Mouse (Mus musculus) heart, postnatal 0 days (tissue): ENCODE data around the gene Bcas3. TPM values are rescaled to one million over a fixed set of nuclear protein-coding genes. Genes with fewer than 3 reads are reported as not detected.
A peak's percentile ranks its signal among the peaks of the same experiment; 100 is the strongest.

Experiments
- ATAC-seq: fragments of 200-750 bp; cut with Nextera tagmentation; 2 replicates; pipeline ENCODE4 v1.8.0; 2017; ENCODE audit warnings: low read depth, moderate number of reproducible peaks, moderate library complexity; ENCODE audit not compliant: insufficient read depth
- DNase-seq: peaks from one replicate; pipeline ENCODE4 v3.0.0-alpha.2; 2016; ENCODE audit warnings: low spot score
- H3K27ac ChIP-seq: fragments of 300-500 bp; sonication (generic); 2 replicates; pipeline ENCODE4 v1.5.1; 2014; ENCODE audit warnings: low read depth, mild to moderate bottlenecking
- H3K27me3 ChIP-seq: fragments of 300-500 bp; sonication (generic); 2 replicates; pipeline ENCODE4 v1.6.1; 2014; ENCODE audit warnings: low read length, mixed read lengths; ENCODE audit not compliant: control insufficient read depth, insufficient read depth
- H3K36me3 ChIP-seq: fragments of 300-500 bp; sonication (generic); replicated peaks from 2 replicates; pipeline ENCODE4 v1.6.1; 2014; ENCODE audit warnings: low read length, mixed read lengths; ENCODE audit not compliant: control insufficient read depth, insufficient read depth
- H3K4me1 ChIP-seq: fragments of 300-500 bp; sonication (generic); 2 replicates; pipeline ENCODE4 v1.6.1; 2014; ENCODE audit warnings: antibody characterized with exemption; ENCODE audit not compliant: control insufficient read depth, insufficient read depth
- H3K4me2 ChIP-seq: fragments of 300-500 bp; sonication (generic); 2 replicates; pipeline ENCODE4 v1.6.1; 2014; ENCODE audit warnings: low read depth, mild to moderate bottlenecking, low read length, moderate library complexity
- H3K4me3 ChIP-seq: fragments of 300-500 bp; sonication (generic); 2 replicates; pipeline ENCODE4 v1.5.1; 2014; ENCODE audit warnings: low read depth, low read length
- H3K9ac ChIP-seq: fragments of 300-500 bp; sonication (generic); replicated peaks from 2 replicates; pipeline ENCODE4 v1.6.1; 2014; ENCODE audit warnings: low read depth, low read length, mixed read lengths
- H3K9me3 ChIP-seq: fragments of 300-500 bp; sonication (generic); replicated peaks from 2 replicates; pipeline ENCODE4 v1.6.1; 2016; ENCODE audit warnings: low read length; ENCODE audit not compliant: control insufficient read depth
- CTCF ChIP-seq: IDR thresholded peaks from 2 replicates; pipeline ENCODE4 v1.5.1; 2016; ENCODE audit warnings: antibody characterized with exemption, control low read depth, low read depth
- EP300 ChIP-seq: IDR thresholded peaks from 2 replicates; pipeline ENCODE4 v1.6.1; 2016; ENCODE audit warnings: antibody characterized with exemption, low read depth
- WGBS: fragments of 180-500 bp; shearing (Covaris S2); extraction: QIAGEN DNeasy Blood & Tissue Kit; methylation state at CpG from one replicate; pipeline ENCODE4 v1.1.7; 2014; 5-methylcytosine and 5-hydroxymethylcytosine counted together
- polyA plus RNA-seq: library from polyadenylated mRNA; unstranded; fragments of >200 nt; fragmentation: Nextera tagmentation; extraction: Ambion mirVana; gene quantifications from 2 replicates; pipeline ENCODE4 v1.2.1, GENCODE M21; 2015
- total RNA-seq: library from RNA; depleted of rRNA; stranded (reverse); fragments of >200 nt; gene quantifications from 2 replicates; pipeline ENCODE4 v1.2.3, GENCODE M21; 2014; ENCODE audit warnings: low replicate concordance

Bcas3 gene
- total and polyA plus RNA-seq, 2 experiments from 2014 or later: 18.5 to 37.4 TPM

DNA sequence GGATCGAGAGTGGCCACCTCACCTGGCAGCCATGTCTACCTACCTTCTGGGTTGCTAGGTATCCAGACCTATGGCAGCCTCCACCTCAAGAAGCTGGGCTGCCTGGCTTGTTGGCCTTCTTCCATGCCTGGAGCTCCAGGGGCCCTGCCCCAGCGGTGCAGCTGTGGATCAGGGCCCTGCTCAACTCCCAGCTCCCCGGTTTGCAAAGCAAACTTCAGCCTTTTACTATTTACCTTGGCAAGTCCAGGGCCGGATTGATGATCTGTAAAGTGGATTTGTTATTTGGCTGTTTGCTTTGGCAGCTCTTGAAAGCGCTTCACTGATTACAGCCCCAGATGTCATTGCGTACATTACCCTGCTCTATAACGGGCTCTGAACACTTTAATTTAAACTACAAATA lies 422.5 kb downstream of the Bcas3 start:
- TF ChIP-seq CTCF (no peak), EP300 (no peak)
- Histone ChIP-seq H3K9me3 (no peaks in the 10 kb centered on the region), H3K4me1 (0 out of 2 replicates have a peak, but pooled peaks cover 4% of the 10 kb centered on the region), H3K27ac (no peak overlapping the region), H3K4me2 (no peak overlapping the region), H3K4me3 (no peak overlapping the region), H3K9ac (no peak overlapping the region), H3K27me3 (peaks cover 17% of the 10 kb centered on the region), H3K36me3 (no peaks in the 10 kb centered on the region)
- DNase-seq: no peak
- ATAC-seq: no peak
- WGBS: 47% methylated on average over 7 of the region's 7 CpGs

DNA sequence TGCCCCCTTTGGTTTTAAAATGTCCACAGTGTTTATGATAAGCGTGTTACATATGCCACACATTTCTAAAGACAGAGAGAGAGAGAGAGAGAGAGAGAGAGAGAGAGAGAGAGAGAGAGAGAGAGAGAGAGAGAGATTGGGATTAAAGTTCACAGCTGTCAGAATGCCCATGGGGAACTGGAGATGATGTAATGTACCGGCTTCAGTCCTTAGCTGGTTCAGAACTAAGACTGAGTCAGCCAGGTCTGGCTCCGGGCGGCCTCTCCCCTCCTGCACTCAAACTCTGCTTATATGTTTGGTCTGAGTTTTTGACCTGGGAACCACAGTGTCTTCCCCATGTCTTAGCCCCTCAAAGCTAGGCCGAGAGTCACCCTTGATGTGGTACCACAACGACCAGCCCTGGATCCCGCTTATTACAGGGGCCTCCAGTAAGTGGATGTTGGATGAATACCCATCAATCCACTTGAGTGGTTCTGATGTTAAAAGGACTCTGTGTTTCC lies 423.9 kb downstream of the Bcas3 start:
- Histone ChIP-seq H3K9ac (no peak overlapping the region), H3K4me1 (0 out of 2 replicates have a peak, but pooled peaks cover 4% of the 10 kb centered on the region), H3K27ac (no peak overlapping the region), H3K4me2 (no peak overlapping the region), H3K36me3 (no peaks in the 10 kb centered on the region), H3K27me3 (peaks cover 27% of the 10 kb centered on the region), H3K4me3 (no peak overlapping the region), H3K9me3 (no peaks in the 10 kb centered on the region)
- 73% methylated on average over 7 of the region's 7 CpGs for WGBS
- TF ChIP-seq CTCF (no peak), EP300 (no peak)
- ATAC-seq (no peak), DNase-seq (no peak)

DNA sequence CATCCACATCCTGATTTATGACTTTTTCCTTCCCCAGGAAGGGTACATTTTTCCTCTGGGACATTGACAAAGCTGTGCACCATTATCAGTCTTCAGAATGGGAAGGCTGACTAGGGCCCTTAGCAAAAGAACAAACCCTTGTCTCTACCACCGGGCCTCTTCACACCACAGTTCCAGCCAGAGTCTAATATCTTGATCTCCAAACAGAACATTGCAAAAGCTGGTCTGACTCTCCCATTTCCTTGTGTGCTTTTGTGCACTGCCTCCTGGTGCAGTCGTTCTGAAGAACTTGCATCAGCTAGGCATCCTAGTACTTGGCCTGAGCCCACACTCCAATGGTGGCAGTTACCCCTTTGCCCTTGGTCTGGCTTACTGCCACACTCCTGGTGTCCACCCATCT lies 425.0 kb downstream of the Bcas3 start:
- no peak overlapping the region for H3K4me2 ChIP-seq
- 66% methylated on average over 2 of the region's 2 CpGs for WGBS
- no peak overlapping the region for H3K9ac ChIP-seq
- H3K27me3 ChIP-seq: peaks cover 27% of the 10 kb centered on the region
- H3K9me3 ChIP-seq: no peaks in the 10 kb centered on the region
- H3K4me3 ChIP-seq: no peak overlapping the region
- ATAC-seq (no peak), DNase-seq (no peak)
- TF ChIP-seq EP300 (no peak), CTCF (no peak)
- H3K36me3 ChIP-seq: no peaks in the 10 kb centered on the region
- H3K27ac ChIP-seq: no peak overlapping the region
- 0 out of 2 replicates have a peak, but pooled peaks cover 4% of the 10 kb centered on the region for H3K4me1 ChIP-seq

DNA sequence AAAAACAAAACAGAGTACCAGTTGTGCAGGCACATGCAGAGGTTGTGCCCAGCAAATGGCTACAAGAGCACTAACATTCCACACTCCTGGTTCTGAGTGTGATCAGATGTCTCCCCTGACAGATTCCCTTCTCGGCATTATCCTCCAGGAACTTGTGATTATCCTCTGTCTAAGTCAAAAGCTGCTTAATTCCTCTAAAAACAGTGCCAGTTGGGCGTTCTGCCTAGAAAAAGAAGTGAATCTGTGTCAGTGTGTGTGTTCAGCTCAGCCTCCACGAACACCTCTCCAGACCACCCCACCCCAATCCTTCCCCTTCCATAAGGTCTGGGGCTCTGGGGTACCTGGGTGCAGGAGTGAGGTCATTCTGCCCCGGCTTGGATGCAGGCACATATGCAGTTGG lies 427.3 kb downstream of the Bcas3 start:
- H3K9ac ChIP-seq: no peak overlapping the region
- no peak for TF ChIP-seq CTCF
- TF ChIP-seq EP300: no peak
- H3K4me1 ChIP-seq: 0 out of 2 replicates have a peak, but pooled peaks cover 4% of the 10 kb centered on the region
- ATAC-seq: no peak
- no peak for DNase-seq
- H3K36me3 ChIP-seq: no peaks in the 10 kb centered on the region
- no peak overlapping the region for H3K4me2 ChIP-seq
- no peak overlapping the region for H3K27ac ChIP-seq
- 63% methylated on average over 4 of the region's 4 CpGs for WGBS
- H3K4me3 ChIP-seq: no peak overlapping the region
- H3K27me3 ChIP-seq: peaks cover 31% of the 10 kb centered on the region
- no peaks in the 10 kb centered on the region for H3K9me3 ChIP-seq

DNA sequence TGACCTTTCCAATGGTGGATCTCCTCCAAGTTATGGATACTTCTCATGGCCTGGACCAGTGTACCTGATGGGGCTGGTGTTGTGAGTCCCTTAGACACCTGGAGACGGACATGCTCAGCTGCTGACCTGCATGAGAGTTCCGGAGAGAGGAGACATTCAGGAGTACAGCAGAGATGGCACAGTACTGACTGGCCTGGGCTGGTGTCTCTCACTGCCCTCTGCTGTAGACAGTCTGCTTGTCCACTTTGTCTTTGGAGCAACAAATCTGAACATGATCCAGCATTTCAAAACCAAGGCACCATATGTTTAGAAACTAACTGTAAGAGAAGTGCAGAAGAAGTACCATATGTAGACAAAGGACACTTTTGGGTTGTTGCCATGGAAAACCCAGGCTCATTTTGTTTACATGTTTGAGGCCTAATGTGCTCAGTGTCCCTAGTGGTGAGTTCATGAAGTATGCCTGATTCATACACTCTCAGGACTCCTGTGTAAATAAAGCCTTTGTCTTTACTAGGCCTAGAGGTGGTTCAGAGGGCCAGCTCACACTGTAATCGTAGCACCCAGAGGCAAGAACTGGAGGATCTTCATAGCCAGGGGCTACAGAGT lies 433.2 kb downstream of the Bcas3 start:
- Histone ChIP-seq H3K4me1 (no peaks in the 10 kb centered on the region), H3K36me3 (no peaks in the 10 kb centered on the region), H3K9me3 (no peaks in the 10 kb centered on the region), H3K4me3 (no peak overlapping the region), H3K27me3 (peaks cover 32% of the 10 kb centered on the region; the same call in 1 of the 2 replicates), H3K9ac (no peak overlapping the region), H3K27ac (no peak overlapping the region), H3K4me2 (no peak overlapping the region)
- TF ChIP-seq EP300 (no peak), CTCF (peak; percentile 42)
- ATAC-seq: peak; percentile 30; the same call in 1 of the 2 replicates
- WGBS: 77% methylated on average over 3 of the region's 3 CpGs
- peak; percentile 46 for DNase-seq

DNA sequence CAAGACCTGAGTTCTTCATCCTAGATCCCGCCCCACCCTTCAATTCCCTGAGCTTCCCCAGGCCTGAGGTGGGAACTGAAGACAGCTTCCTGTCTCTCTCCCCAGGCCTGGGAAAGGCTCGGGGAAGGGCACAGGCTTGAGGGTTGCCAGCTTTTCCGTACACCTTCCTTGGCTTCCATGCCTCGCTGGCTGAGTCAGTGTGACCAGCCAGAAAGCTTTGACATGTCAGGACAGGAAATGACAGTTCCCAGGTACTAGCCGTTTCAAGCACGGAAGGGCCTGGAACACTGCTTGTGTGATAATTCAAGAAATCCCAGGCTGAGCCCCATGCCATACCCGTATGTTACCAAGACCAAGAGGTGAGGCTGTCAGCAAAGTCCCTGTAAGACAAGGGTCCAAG lies 436.8 kb downstream of the Bcas3 start:
- 67% methylated on average over 7 of the region's 7 CpGs for WGBS
- H3K4me3 ChIP-seq: no peak overlapping the region
- no peak overlapping the region for H3K4me2 ChIP-seq
- no peak for TF ChIP-seq EP300
- no peak for TF ChIP-seq CTCF
- no peak overlapping the region for H3K9ac ChIP-seq
- H3K27me3 ChIP-seq: peaks cover 48% of the 10 kb centered on the region
- no peak for DNase-seq
- H3K27ac ChIP-seq: no peak overlapping the region
- no peaks in the 10 kb centered on the region for H3K9me3 ChIP-seq
- no peaks in the 10 kb centered on the region for H3K36me3 ChIP-seq
- ATAC-seq: no peak
- no peaks in the 10 kb centered on the region for H3K4me1 ChIP-seq
